Mouse (Mus musculus) colon, adult 2 months (tissue): ENCODE results near the gene Trmt2b. TPM values are rescaled to one million over a fixed set of nuclear protein-coding genes. Genes with fewer than 3 reads are reported as not detected.

Experiments
- polyA plus RNA-seq: library from polyadenylated mRNA; depleted of rRNA; stranded (reverse); fragments of >200 nt; gene quantifications from 2 replicates; pipeline ENCODE4 v1.2.3, GENCODE M21; 2012; rRNA removed

The Trmt2b gene
- polyA plus RNA-seq, result 6.4 and 6.7 TPM in 2 replicates

DNA sequence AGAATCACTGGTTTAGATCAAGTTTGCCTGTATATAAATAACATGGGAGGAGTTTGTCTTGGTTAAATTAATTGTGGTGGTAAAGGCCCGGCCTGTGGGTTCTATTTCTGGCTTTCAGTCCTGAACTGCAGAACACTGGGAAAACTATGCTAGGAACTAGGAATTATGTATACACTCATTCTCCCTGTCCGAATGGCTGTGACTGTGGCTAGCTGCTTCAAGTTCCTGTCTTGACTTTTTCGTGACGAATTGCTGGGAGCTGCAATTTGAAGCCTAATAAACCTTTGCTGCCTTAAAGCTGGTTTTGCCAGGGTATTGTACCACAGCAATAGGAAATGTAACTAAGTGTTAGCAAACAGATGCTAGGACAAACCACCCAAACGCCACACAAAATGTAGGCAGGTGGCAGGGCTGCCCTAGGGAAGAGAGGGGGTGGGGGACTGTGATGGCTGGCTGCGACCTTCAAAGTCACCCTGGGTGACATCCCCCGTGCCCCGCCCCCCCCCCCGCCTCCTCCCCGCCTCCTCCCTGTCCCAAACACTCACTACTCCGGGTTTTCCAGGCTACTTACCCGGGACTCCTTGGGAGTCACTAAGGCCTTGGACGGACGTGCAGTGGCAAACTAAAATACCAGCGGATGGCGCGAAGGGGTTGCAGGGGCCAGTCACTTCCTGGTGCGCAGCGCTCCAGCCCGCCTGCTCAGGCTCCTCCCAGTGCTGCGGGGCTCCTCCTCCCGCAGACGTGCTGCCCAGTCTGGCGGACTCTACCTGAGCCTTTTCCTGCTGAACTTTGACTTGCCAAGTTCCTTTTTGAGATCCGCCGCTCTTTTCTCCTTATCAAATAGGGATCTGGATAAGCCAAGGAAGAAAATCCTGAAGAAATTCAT is at the start of gene Trmt2b:
TSS of gene Trmt2b (minus strand) at position 710 of the 886 bp plus-strand sequence.

DNA sequence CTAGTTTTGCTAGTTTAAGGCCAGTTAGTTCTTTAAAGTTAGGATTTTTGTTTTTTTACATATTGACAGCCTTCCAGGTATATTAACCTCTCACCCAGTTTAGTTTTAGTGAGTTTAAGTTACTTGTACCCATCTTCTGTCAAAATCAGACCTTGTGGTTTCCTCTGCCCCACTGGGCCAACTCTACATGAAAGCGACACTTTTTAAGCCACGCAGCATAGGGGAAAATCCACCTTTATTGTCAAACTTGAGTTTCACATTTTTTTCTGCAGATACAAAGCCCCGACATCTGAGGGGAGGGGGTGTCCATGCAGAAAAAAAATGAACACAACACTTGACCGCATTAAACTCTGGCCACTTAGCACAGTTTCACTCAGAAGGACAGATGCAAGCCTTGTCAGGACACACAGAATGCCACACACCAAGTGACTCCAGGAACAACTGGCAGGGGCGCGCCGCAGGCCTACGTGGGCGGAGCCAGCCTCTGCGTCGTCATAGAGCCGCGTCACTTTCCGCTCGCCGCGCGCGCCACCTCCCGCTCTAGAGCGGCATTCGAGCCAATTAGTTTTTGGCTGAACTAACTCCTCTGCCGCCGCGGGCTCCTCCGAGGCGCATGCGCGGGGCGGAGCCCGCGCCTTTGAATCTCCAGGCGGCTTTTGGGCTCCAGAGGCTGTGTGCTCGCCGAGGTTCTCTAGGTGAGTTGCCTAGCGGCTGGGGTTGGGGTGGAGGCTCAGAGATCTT is 30.9 kb upstream of the Trmt2b start, which contains the start of gene Cenpi:
TSS of gene Cenpi (plus strand) at position 551 of the 741 bp plus-strand sequence.

DNA sequence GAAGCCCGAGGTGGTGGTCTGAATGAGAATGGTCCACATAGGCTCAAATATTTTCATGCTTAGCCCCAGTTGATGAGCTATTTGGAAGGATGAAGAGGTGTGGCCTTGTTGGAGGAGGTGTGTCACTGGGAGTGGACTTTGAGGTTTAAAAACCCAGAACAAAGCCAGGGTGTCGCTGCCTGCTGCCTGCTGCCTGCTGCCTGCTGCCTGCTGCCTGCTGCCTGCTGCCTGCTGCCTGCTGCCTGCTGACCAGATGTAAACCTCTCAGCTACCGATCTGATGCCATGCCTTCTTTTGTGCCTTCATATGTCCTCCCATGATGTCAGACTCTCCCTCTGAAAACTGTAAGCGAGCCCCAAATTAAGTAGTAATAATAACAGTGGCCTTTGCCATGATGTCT is 54.9 kb downstream of the Trmt2b start, which contains the start of gene Nox1:
TSS of gene Nox1 (minus strand) at position 101 of the 400 bp plus-strand sequence.

DNA sequence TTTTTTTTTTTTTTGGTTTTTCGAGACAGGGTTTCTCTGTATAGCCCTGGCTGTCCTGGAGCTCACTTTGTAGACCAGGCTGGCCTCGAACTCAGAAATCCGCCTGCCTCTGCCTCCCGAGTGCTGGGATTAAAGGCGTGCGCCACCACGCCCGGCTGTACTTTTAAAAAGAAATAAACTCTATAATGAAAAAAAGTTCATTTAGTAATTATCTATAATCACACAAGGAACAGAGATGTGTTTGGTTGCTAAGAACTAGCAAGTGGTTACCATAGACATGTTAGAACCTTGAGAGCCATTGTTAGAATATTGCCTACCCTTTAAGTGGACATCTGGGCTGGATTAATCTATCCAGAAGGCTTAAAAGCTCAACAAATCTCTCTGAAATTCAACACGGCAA is 89.6 kb downstream of the Trmt2b start, which contains the start of gene Arl13a:
TSS of gene Arl13a (plus strand) at position 301 of the 400 bp plus-strand sequence.

Other genes with a start within 250 kb of the Trmt2b start
- gene Cstf2, start 217.8 kb downstream of the Trmt2b start, polyA plus RNA-seq, result 13.2 and 14.7 TPM in 2 replicates
- gene Xkrx, start 114.9 kb downstream of the Trmt2b start, polyA plus RNA-seq, result 0.19 and 0.30 TPM in 2 replicates
- not detected in 2 replicates for gene Arl13a, start 89.5 kb downstream of the Trmt2b start, polyA plus RNA-seq
- gene Nox1, start 55.0 kb downstream of the Trmt2b start, polyA plus RNA-seq, result 3.6 and 5.2 TPM in 2 replicates
- 1.2 TPM in 2 replicates for gene Tmem35a, start 18.2 kb upstream of the Trmt2b start, polyA plus RNA-seq
- gene Cenpi, start 31.1 kb upstream of the Trmt2b start, polyA plus RNA-seq, result 0.47 and 0.57 TPM in 2 replicates
- 0.57 and 0.70 TPM in 2 replicates for gene Drp2, start 127.6 kb upstream of the Trmt2b start, polyA plus RNA-seq
- gene Taf7l, start 199.5 kb upstream of the Trmt2b start, polyA plus RNA-seq, result not detected in 2 replicates